Mouse (Mus musculus) testis, postnatal 14 days (tissue): ENCODE results near the gene Sgms1.
"Not testable (repeated sequence)": the region's sequence is repeated elsewhere in the genome, so short reads cannot be mapped to it uniquely, and the experiment has no call there.

Experiments used
- DNase-seq: peaks from one replicate; pipeline ENCODE4 v3.0.0; 2021; ENCODE audit warnings: low spot score

Sgms1 gene

DNA sequence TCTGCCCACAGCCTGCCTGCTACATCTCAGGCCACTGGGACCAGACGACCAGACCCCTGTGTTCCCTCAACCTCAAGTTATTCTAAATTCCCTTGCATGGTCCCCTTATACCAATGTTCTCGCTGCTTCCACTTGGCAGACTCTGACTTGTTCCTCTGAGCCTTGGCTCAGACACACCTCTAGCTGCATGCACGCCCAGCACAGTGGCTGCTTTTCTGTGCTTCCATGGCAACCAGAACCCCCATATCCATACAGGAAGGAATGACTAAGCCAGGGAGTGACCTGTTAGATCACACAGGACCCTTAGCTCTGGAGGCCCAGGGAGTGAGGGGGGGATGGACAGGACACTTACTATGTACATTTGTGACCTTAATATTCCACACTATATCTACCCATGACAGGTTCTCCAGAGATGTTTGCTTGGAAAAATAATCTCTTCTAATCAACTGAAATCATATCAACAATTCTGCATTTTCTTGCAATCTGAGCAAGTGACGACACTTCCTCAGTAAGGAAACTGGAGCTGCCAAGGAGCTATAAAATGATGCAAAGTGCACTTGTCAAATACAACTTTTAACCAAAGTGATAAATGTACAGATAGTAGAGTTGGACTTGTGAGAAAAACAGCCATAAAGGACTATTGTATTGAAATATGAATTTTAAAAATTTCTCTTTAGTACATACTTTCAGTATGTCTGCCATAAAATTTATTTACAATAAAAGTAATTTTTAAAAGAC, 252.5 kb downstream of the Sgms1 start:
- DNase-seq: no peak

DNA sequence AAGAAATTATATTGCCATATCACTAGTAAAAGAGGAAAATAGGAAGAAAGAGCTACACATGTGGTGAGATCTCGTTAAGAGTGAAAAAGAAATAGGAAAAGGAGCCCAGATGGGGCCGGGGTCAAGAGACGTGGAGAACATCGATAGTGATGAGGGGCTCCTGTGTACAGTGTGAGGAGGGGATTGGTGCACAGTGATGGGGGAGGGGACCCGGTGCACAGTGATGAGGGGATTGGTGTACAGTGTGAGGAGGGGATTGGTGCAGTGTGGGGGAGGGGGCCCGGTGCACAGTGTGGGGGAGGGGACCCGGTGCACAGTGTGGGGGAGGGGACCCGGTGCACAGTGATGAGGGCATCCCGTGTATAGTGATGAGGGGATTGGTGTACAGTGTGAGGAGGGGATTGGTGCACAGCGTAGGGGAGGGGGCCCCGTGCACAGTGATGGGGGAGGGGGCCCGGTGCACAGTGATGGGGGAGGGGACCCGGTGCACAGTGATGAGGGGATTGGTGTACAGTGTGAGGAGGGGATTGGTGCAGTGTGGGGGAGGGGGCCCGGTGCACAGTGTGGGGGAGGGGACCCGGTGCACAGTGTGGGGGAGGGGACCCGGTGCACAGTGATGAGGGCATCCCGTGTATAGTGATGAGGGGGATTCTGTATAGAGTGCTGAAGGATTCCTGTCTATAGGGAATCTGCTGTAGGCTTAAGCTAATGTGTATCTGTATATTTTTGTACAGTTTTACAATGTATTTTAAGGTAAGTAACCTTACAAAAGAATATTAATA, 257.6 kb downstream of the Sgms1 start:
- not testable (repeated sequence) for DNase-seq

DNA sequence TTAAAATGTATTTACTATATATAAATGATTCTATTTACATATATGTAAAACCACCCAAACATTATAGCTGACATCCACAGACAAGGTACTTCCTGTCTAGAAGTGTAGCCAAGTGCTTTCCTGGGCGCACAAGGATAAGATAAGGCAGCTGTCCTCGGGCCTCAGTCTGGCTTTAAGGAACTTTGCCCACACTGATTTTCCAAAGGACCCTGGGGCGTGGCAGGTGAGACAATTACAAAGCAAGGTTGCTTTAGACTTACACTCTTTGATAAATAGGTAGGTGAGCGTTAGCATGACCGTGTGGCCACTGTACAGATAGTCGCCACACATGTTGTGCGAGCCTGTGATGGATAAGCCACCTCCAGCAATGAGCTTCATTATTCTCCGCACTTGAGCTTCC, 260.2 kb downstream of the Sgms1 start:
- no peak for DNase-seq

DNA sequence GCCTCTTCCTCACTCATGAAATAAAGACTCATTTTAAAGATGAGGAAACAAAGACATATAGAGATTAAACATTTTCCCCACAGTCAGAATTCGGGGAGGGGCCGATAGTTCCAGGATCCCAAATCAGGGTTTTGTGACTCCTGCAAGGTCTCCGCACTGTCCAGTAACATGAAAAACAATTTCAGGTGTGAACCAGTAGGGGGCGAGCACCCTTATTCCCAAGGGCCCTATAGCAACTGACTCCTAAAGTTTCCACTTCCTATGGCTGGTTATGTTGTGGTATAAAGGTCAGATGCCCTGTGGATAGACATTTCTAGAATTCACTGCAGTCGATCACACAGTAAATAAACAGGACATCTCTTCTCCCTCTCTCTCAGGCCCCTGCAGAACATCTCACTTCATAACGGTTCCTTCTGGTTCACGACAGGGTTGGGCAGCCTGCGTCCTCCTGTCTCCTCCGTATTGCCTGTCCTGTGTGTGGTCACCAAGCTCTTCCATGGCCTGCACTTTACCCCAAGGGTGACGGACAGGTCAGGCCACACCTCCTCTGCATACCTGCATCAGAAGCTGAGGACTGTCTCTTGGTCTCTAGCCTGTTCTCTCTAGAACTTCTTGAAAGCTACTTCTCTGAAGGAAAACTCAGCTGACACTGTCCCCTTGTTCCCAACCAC, 262.2 kb downstream of the Sgms1 start:
- no peak for DNase-seq

DNA sequence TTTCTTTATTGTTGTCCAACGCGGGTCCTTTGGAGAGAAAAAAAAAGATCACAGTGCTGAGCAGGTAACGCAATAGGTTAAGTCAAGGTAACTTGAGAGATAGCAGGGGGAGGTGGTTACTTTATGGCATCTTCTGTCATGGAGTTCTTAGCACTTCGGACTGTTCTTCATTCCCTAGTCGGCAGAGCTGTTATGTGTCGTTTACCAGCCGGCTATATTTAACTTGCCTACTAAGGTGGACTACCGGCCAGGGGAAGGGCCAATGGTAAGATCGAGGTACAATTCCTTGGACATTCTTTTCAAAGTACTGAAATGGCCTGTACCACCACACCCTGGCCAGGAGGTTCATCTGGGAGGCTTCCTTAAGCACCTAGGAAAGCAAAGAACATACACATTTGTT, 265.4 kb downstream of the Sgms1 start:
- DNase-seq: no peak

DNA sequence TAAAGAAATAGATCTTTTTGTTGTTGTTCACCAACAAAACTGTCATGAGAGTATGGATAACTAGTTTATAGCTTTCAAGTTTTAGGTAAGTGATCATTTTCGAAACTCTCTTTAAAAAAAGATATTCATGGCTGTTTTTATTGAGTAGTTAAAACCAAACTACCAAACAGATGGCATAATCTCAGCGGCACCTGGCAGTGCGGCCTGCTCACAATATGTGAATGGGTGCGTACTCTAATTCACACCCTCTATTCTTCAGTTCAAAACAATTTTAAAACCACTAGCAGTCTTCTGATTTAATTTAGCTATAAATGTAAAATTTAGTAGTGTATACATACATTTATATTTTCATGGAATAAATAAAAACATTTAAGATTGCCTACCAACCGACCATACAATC, 266.3 kb downstream of the Sgms1 start:
- DNase-seq: no peak

DNA sequence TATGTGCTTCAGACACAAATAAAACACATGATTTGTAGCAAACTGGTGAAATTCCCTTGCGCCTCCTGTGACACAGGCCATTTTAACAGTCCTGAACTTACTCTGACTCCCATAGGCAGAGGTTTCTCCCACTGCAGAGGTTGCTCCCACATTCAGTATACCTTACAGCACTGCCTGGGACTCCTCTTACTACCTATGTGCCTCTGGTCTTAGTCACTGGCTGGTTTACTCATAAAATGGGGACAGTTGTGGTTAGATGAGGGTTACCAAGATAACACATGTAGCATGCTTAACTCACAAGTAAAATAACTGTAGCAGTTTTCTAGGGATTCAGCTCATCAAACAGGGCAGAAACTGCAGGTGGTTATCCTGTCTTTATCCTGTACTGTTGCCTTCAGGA, 268.7 kb downstream of the Sgms1 start:
- no peak for DNase-seq

DNA sequence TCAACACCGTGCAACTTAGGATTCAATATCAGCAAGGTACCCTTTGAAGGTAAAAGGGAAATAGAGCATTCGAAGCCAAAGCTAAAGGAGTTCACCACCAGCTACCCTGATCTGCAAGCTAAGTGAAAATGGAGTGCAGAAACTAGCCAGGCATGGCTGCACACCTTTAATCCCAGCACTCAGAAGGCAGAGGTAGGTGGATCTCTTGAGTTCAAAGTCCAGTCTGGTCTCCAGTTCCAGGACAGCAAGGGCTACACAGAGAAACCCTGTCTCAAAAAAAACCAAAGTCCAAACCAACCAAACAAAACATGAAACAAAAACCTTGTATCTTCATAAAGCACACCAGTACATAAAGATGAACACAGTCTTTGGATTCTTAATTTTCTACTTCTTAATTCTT, 269.8 kb downstream of the Sgms1 start:
- DNase-seq: no peak

DNA sequence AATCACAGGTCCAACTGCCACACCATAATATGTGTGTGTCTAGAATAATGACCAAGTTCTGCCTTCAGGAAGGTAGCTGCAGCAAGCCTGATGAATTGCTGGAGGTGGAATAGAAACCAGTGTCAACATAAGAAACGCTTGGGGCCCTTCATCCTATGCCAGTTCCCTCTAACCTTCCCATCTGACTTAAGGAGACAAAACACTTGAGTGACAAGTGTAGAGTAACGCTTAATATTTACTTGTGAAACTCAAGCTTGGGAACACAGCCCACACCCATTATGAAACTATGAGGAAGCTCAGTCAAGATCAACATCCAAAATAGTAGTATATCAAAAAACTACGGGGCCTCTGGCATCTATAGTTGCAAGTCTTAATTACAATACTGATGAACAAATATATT, 271.0 kb downstream of the Sgms1 start:
- DNase-seq: no peak

DNA sequence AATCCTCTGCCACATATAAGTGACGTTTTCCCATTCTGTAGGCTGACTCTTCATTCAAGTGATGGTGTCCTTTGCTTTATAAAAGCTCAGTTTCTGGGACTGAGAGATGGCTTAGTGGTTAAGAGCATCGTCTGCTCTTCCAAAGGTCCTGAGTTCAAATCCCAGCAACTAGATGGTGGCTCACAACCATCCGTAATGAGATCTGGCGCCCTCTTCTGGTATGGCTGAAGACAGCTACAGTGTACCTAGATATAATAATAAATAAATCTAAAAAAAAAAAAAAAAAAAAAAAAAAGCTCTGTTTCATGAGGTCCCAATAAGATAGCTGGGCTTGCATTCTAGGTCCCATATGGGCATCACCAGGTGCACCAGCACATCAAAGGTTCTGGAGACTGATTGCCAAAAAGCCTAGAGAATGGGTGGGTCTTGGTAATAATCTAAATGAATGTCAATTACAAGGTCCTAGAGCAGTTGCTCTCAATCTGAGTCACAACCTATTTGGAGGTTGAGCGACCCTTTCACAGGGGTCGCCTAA, 272.0 kb downstream of the Sgms1 start:
- DNase-seq: no peak

DNA sequence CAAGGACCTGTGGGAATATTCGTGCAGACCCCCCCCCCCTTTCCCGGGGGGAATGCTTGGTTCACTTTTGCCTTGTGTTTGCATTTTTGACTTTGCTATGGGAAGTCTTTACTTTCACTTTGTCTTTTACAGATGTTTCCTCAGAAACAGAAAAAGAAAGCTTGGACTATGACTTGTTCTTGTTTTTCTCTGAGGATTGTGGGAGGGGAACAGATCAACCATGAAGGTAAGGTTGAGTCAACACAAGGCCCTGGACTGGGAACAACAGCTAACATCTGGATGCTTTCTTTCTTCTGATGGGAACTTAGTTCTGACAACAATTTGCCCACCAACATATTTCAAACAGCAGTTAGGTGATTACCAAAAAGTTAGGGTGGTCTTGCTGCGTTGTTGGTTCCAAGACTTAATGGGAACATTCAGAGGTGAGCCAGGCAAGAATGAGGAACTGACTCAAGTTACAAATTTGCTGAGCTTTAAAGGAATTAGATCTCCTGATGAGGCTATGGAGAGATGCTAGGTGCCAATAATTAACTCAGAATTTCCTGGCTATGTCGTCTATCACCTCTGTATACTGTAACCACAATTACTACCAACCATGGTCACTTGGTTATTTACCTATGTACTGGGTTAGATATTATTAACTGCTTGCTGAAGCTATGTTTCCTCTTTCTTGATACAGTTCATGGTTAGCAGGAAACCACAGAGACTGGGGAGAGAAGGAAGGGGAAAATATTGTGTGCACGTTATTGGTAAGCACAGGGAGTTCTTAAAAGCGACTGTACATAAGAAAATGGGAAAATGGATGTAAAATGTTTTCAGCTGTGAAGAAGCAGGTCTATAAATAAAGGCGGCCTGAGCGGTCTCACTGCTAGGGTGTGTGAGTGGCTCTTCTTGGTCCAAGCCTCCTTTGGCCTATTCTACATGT, 277.4 kb downstream of the Sgms1 start:
- no peak for DNase-seq

DNA sequence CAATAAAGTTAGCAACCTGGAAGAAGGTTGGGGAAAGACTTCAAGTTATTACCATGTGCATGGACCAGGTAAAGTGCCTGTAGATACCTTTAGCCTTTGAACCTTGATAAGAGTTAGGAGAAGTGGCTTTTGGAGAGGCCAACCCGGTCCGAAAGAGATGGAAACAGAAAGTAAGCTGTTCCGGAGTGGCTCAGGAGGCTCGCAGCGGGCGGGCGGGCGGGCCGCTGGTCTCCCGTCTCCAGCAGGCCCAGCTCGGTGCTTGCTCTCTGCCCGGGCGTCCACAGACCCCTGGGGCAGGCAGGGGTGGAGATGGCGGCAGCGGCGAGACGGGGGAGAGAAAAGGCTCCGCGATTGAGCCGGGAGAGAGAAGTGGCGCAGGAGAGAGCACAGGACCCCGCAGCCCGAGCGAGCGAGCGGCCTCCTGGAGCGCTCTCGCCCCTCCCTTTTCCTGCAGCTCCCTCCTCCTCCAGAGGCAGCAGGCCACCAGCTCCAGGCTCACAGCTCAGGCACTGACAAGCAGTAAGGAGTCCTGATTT, 281.7 kb downstream of the Sgms1 start, which contains the start of gene Asah2:
Asah2 (minus strand) TSS at position 441 of the 536 bp plus-strand sequence.
- DNase-seq: peak; percentile 74

DNA sequence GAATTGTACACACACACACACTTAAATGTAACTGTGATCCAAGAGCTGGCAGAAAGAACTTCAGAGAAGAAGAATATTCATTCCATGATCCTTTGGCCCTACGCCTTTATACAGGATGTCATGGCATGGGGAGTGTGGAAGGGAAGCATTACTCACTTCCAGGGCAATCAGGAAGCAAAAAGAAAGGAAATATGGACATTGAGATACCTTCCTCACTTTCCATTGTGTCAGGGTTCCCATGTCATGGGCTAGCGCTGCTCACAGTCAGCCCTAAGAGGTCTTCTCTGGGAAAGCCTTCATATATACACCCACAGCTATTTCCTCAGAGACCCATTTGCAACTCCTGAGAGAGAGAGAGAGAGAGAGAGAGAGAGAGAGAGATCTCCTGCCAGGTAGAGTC, 282.8 kb downstream of the Sgms1 start:
- DNase-seq: no peak

DNA sequence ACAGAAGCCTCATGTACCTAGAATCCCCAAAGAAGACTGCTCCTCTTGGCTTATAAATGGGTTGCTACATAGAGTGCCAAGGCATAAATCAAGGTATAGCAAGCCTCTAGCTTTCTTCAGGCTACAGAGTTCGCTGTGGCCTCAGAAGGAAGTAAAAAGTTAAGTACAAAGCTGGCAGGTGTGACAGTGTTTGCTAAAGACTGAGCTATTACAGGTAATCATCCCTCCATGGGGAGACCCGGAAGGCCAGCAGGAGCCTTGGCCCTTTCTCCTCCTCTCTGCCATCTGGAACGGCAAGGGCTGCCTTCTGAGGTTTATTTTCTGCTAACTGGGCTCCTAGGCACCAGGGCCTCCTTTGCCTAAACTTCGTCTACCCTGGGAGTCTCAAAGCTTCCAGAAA, 285.3 kb downstream of the Sgms1 start:
- no peak for DNase-seq

DNA sequence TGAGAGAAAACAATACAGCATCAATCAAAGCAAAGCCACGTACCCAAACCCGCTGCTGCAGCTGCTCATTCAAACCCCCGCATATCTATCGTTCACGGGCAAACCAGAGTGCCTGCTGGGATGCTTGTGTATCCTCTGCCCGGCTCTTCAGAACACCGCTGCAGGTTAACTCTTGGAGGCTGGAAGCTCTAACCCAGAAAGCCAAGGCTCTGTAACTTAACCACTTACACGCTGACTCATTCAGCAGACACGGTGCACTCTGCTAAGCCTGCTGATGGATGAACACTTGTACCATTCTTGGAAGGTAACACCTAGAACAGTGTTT, 286.6 kb downstream of the Sgms1 start:
- no peak for DNase-seq

DNA sequence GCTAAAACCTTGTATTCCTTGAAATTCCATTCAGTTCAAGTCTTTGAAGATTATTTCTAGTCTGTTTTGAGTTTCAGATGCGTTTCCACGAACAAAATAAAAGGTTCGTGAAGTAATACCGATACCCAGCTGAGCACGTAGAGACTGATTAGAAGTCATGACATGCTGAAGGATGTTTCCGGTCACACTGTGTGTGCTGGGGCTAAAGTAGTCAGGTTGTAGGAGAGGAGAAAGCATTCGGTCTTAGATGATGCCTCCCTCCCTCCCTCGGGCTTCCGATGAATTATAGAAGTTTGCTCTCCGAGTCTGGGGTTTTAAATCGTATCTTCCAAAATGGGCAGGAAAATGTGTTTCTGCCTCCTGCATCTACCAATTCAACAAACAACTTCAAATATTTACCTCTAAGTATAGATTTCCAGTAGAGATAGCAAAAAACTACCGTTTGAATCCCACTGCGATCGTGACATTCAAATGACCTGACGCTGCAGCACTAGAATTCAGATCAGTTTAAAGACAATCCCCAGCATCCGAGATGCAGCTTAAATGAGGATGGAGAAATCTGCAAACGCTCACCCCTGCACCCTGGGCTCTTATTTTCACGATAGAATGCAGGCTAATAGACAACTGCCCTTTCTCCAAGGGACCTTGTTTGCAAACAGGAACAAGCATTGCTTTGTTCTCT, 287.1 kb downstream of the Sgms1 start:
- no peak for DNase-seq

DNA sequence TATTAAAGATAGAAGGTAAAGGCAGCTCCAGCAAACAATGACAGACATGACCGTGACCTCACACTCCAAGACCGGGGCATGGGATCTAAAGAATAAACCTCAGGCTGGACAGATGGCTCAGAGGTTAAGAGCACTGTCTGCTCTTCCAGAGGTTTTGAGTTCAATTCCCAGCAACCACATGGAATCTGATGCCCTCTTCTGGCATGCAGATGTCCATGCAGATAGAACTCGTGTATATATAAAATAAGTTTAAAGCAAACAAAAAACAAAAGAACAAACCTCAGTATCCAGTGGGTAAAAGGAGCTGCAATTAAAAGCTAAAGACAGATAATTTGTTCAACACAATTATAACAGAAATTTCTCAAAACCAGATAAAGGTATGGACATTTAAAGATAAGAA, 290.9 kb downstream of the Sgms1 start:
- no peak for DNase-seq

DNA sequence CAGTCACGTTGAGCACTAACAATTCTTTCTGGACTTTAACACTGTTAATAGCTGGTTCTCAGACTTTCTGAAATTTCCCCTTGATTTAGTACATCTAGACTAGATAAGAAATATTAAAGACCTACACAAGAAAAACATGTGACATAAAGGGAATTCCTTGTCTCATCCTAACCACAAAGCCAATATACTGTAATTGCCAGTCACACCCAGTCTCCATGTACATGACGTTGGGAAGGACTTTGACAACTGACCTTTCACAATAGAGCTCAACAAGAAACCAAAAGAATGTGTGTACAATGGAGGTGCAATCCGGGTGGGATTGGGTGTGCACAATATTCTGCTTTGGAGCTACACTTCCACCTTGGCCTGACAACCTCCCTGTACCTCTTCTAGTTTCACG, 297.2 kb downstream of the Sgms1 start:
- no peak for DNase-seq

DNA sequence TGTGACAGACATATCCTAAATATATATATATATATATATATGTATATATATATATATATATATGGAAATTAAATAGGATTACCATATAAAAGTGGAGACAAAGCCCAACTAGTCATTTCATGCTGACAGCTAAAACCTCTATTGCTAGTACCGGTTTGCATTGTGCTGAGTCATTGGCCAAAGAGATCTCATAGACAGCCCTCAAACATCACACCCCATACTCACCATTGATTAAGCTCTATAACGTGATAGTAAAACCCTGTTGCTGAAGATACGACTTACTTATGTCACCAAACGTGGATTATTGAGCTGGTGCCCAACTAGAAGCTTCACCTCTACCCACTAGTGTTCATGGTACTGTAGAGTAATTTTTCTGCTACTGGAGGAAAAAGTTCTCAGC, 298.7 kb downstream of the Sgms1 start:
- no peak for DNase-seq

DNA sequence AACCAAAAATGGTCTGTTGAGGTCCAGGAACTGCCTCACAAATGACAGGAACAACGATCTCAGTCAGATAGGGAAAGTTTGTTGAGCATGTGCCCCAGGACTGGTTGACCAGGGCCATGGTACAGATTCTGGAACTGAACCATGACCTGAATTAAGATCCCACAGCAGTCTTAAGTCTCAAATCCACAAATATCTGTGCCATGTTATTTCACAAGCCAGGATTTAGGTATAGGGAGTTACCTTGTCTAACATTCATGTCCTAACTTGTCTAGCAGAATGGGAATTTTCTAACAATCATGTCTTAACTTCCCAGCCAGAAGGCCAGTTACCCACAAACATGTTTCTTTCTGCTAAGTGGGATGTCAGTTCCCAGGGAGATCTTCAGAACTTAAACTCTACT, 300.9 kb downstream of the Sgms1 start:
- no peak for DNase-seq
